Mouse (Mus musculus) ES-Bruce4 (cell line): Measurements from ENCODE around the gene Hcls1.

Experiments
- CTCF ChIP-seq: IDR thresholded peaks from one replicate; pipeline ENCODE4 v1.8.1; 2011; ENCODE audit warnings: low read depth, low read length
- EP300 ChIP-seq: IDR thresholded peaks from 2 replicates; pipeline ENCODE4 v1.6.1; 2011; ENCODE audit warnings: low read depth, low read length; ENCODE audit not compliant: insufficient read depth
- POLR2A ChIP-seq: IDR thresholded peaks from one replicate; pipeline ENCODE4 v1.8.1; 2011; ENCODE audit warnings: low read length; ENCODE audit not compliant: insufficient read depth

DNA sequence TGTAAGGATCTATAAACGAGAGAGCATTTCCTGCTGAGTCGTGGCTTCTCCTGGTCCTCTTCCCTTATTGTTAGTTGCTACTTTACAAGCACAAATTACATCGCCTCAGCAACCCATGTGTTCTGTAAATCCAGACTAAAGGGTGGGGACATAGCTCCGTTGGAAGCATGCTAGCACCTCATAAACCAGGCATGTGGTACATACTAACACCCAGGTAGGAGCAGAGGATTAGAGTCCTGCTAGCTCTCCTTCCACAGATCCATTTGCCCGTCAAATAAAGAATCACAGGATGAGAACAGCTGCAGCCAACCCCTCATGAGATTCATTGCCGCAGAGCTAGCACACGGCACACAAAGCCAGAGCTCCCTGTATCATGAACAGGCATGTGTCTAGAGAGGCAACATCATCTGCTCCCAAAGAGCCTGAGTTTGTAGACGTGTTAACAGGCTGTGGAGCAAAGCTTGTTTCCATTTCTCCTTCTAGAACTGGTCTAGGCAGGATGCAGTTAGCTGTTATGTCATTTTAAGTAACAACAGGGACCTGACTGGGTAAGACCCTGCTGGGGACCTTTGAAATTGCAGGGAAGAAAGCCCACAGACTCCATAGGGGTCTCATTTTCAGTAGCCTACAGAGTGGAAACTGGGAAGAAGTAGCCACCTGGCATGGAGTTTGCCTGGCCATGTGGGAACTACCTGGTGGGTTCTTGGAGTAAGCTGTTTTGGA, 15.0 kb downstream of the Hcls1 start:
- TF ChIP-seq CTCF = no peak
- no peak for TF ChIP-seq EP300
- TF ChIP-seq POLR2A = no peak
